Mouse (Mus musculus) neural tube, embryonic 12.5 days (tissue): Measurements from ENCODE around the gene Hmg20b. TPM values are rescaled to one million over a fixed set of nuclear protein-coding genes. Genes with fewer than 3 reads are reported as not detected.

Experiments used
- ATAC-seq: fragments of 200-750 bp; cut with Nextera tagmentation; 2 replicates; pipeline ENCODE4 v1.8.0; 2017; ENCODE audit warnings: low read depth, mild to moderate bottlenecking, moderate TSS enrichment, moderate library complexity; ENCODE audit not compliant: low FRiP score
- H3K27ac ChIP-seq: fragments of 300-500 bp; sonication (generic); 2 replicates; pipeline ENCODE4 v1.5.1; 2016
- H3K27me3 ChIP-seq: fragments of 300-500 bp; sonication (generic); replicated peaks from 2 replicates; pipeline ENCODE4 v1.6.1; 2016; ENCODE audit warnings: mild to moderate bottlenecking
- H3K36me3 ChIP-seq: fragments of 300-500 bp; sonication (generic); 2 replicates; pipeline ENCODE4 v1.6.1; 2016; ENCODE audit warnings: mild to moderate bottlenecking
- H3K4me1 ChIP-seq: fragments of 300-500 bp; sonication (generic); 2 replicates; pipeline ENCODE4 v1.6.1; 2016
- H3K4me2 ChIP-seq: fragments of 300-500 bp; sonication (generic); replicated peaks from 2 replicates; pipeline ENCODE4 v1.6.1; 2016; ENCODE audit warnings: mild to moderate bottlenecking
- H3K4me3 ChIP-seq: fragments of 300-500 bp; sonication (generic); 2 replicates; pipeline ENCODE4 v1.5.1; 2016
- H3K9ac ChIP-seq: fragments of 300-500 bp; sonication (generic); 2 replicates; pipeline ENCODE4 v1.6.1; 2016; ENCODE audit warnings: mild to moderate bottlenecking
- H3K9me3 ChIP-seq: fragments of 300-500 bp; sonication (generic); 2 replicates; pipeline ENCODE4 v1.6.1; 2016; ENCODE audit warnings: mild to moderate bottlenecking
- WGBS: fragments of 180-500 bp; shearing (Covaris S2); methylation state at CpG from one replicate; pipeline ENCODE4 v1.1.7; 2016; 5-methylcytosine and 5-hydroxymethylcytosine counted together
- polyA plus RNA-seq: library from polyadenylated mRNA; unstranded; fragments of >200 nt; fragmentation: Nextera tagmentation; extraction: Ambion mirVana; gene quantifications from 2 replicates; pipeline ENCODE4 v1.2.1, GENCODE M21; 2016

Hmg20b gene
- polyA plus RNA-seq, 1 experiment from 2014 or later: 95.6 TPM

- peaks cover 70% of the 10 kb centered on the region for H3K36me3 ChIP-seq
- 94% methylated on average over 21 of the region's 21 CpGs for whole genome bisulfite sequencing
- H3K9me3 ChIP-seq: no peaks in the 10 kb centered on the region
Measured at GRCm38 (mm10) chr10:81306837-81307682, 43.2 kb downstream of the Hmg20b start.

GRCm38 (mm10) chr10:81306173-81306668 is 44.1 kb downstream of the Hmg20b start:
- Histone ChIP-seq H3K36me3 (peaks cover 62% of the 10 kb centered on the region), H3K27me3 (no peaks in the 10 kb centered on the region), H3K27ac (no peak overlapping the region), H3K9me3 (no peaks in the 10 kb centered on the region), H3K9ac (no peak overlapping the region), H3K4me3 (no peak overlapping the region), H3K4me2 (no peak overlapping the region), H3K4me1 (peaks cover 29% of the 10 kb centered on the region)
- 96% methylated on average over 12 of the region's 12 CpGs for WGBS
- ATAC-seq: no peak

More at GRCm38 (mm10) chr10:81306837-81307682, 43.2 kb downstream of the Hmg20b start:
- no peak overlapping the region for H3K4me2 ChIP-seq
- ATAC-seq: no peak
- no peak overlapping the region for H3K27ac ChIP-seq
- peaks cover 25% of the 10 kb centered on the region for H3K4me1 ChIP-seq
- no peaks in the 10 kb centered on the region for H3K27me3 ChIP-seq
- no peak overlapping the region for H3K4me3 ChIP-seq
- H3K9ac ChIP-seq: no peak overlapping the region

- ATAC-seq: no peak
- Histone ChIP-seq H3K27me3 (no peaks in the 10 kb centered on the region), H3K36me3 (peaks cover 56% of the 10 kb centered on the region), H3K9me3 (no peaks in the 10 kb centered on the region), H3K27ac (no peak overlapping the region), H3K4me3 (no peak overlapping the region), H3K4me1 (peaks cover 35% of the 10 kb centered on the region), H3K4me2 (no peak overlapping the region), H3K9ac (no peak overlapping the region)
- WGBS: 95% methylated on average over 14 of the region's 14 CpGs
Measured at GRCm38 (mm10) chr10:81305663-81306062, 44.6 kb downstream of the Hmg20b start.

- no peak overlapping the region for H3K27ac ChIP-seq
- no peaks in the 10 kb centered on the region for H3K27me3 ChIP-seq
- no peak for ATAC-seq
- no peak overlapping the region for H3K9ac ChIP-seq
- peaks cover 38% of the 10 kb centered on the region for H3K4me1 ChIP-seq
- no peak overlapping the region for H3K4me3 ChIP-seq
- no peaks in the 10 kb centered on the region for H3K9me3 ChIP-seq
- peaks cover 47% of the 10 kb centered on the region for H3K36me3 ChIP-seq
- H3K4me2 ChIP-seq: no peak overlapping the region
- WGBS: 26% methylated on average over 8 of the region's 9 CpGs
Measured at GRCm38 (mm10) chr10:81304597-81305238, 45.6 kb downstream of the Hmg20b start.

GRCm38 (mm10) chr10:81303761-81304160 is 46.5 kb downstream of the Hmg20b start:
- H3K27me3 ChIP-seq: no peaks in the 10 kb centered on the region
- H3K4me3 ChIP-seq: no peak overlapping the region
- H3K27ac ChIP-seq: no peak overlapping the region
- peaks cover 37% of the 10 kb centered on the region for H3K36me3 ChIP-seq
- H3K9ac ChIP-seq: no peak overlapping the region
- H3K4me2 ChIP-seq: no peak overlapping the region
- 83% methylated on average over 7 of the region's 7 CpGs for WGBS
- no peak for ATAC-seq
- no peaks in the 10 kb centered on the region for H3K9me3 ChIP-seq
- peaks cover 38% of the 10 kb centered on the region for H3K4me1 ChIP-seq

- Histone ChIP-seq H3K9ac (no peak overlapping the region), H3K9me3 (no peaks in the 10 kb centered on the region), H3K4me2 (no peak overlapping the region), H3K27ac (no peak overlapping the region), H3K27me3 (no peaks in the 10 kb centered on the region), H3K4me3 (no peak overlapping the region), H3K4me1 (peaks cover 38% of the 10 kb centered on the region), H3K36me3 (peaks cover 32% of the 10 kb centered on the region)
- ATAC-seq: no peak
- WGBS: 80% methylated on average over 10 of the region's 10 CpGs
Measured at GRCm38 (mm10) chr10:81303258-81303657, 47.0 kb downstream of the Hmg20b start.

GRCm38 (mm10) chr10:81302781-81303218 is 47.5 kb downstream of the Hmg20b start:
- Histone ChIP-seq H3K36me3 (peaks cover 28% of the 10 kb centered on the region), H3K9me3 (no peaks in the 10 kb centered on the region), H3K4me1 (peaks cover 38% of the 10 kb centered on the region), H3K4me3 (no peak overlapping the region), H3K4me2 (no peak overlapping the region), H3K9ac (no peak overlapping the region), H3K27me3 (no peaks in the 10 kb centered on the region), H3K27ac (no peak overlapping the region)
- 73% methylated on average over 14 of the region's 14 CpGs for WGBS
- ATAC-seq: no peak

- no peak for ATAC-seq
- Histone ChIP-seq H3K27me3 (no peaks in the 10 kb centered on the region), H3K4me1 (peaks cover 38% of the 10 kb centered on the region), H3K9me3 (no peaks in the 10 kb centered on the region), H3K9ac (no peak overlapping the region), H3K27ac (no peak overlapping the region), H3K4me3 (no peak overlapping the region), H3K4me2 (no peak overlapping the region), H3K36me3 (peaks cover 23% of the 10 kb centered on the region)
- WGBS: 73% methylated on average over 4 of the region's 4 CpGs
Measured at GRCm38 (mm10) chr10:81302288-81302687, 48.0 kb downstream of the Hmg20b start.

- peaks cover 38% of the 10 kb centered on the region for H3K4me1 ChIP-seq
- no peaks in the 10 kb centered on the region for H3K27me3 ChIP-seq
- peaks cover 17% of the 10 kb centered on the region for H3K36me3 ChIP-seq
- no peak overlapping the region for H3K9ac ChIP-seq
- H3K9me3 ChIP-seq: no peaks in the 10 kb centered on the region
- no peak for ATAC-seq
- WGBS: 83% methylated on average over 9 of the region's 9 CpGs
- H3K27ac ChIP-seq: no peak overlapping the region
- no peak overlapping the region for H3K4me2 ChIP-seq
- H3K4me3 ChIP-seq: no peak overlapping the region
Measured at GRCm38 (mm10) chr10:81301321-81301720, 49.0 kb downstream of the Hmg20b start.

GRCm38 (mm10) chr10:81300352-81300907 is 49.9 kb downstream of the Hmg20b start:
- ATAC-seq: no peak
- WGBS: 81% methylated on average over 9 of the region's 9 CpGs
- Histone ChIP-seq H3K4me3 (no peak overlapping the region), H3K36me3 (peaks cover 8% of the 10 kb centered on the region; the same call in 1 of the 2 replicates), H3K4me2 (no peak overlapping the region), H3K9ac (no peak overlapping the region), H3K4me1 (peaks cover 38% of the 10 kb centered on the region), H3K9me3 (no peaks in the 10 kb centered on the region), H3K27ac (no peak overlapping the region), H3K27me3 (no peaks in the 10 kb centered on the region)

- no peak for ATAC-seq
- H3K27me3 ChIP-seq: no peaks in the 10 kb centered on the region
- no peak overlapping the region for H3K4me3 ChIP-seq
- 92% methylated on average over 14 of the region's 14 CpGs for WGBS
- H3K27ac ChIP-seq: no peak overlapping the region
- H3K4me1 ChIP-seq: peaks cover 40% of the 10 kb centered on the region
- no peaks in the 10 kb centered on the region for H3K9me3 ChIP-seq
- peaks cover 4% of the 10 kb centered on the region; the same call in 1 of the 2 replicates for H3K36me3 ChIP-seq
- H3K4me2 ChIP-seq: no peak overlapping the region
- no peak overlapping the region for H3K9ac ChIP-seq
Measured at GRCm38 (mm10) chr10:81299585-81300351, 50.5 kb downstream of the Hmg20b start.
